Mouse (Mus musculus) MN1 (cell line): ENCODE data around the gene Spocd1.
"Not testable (repeated sequence)": the region's sequence is repeated elsewhere in the genome, so short reads cannot be mapped to it uniquely, and the experiment has no call there.

ENCODE experiments used
- DNase-seq: peaks from one replicate; pipeline ENCODE4 v3.0.0-alpha.2; 2016; ENCODE audit warnings: low spot score

The Spocd1 gene

DNA sequence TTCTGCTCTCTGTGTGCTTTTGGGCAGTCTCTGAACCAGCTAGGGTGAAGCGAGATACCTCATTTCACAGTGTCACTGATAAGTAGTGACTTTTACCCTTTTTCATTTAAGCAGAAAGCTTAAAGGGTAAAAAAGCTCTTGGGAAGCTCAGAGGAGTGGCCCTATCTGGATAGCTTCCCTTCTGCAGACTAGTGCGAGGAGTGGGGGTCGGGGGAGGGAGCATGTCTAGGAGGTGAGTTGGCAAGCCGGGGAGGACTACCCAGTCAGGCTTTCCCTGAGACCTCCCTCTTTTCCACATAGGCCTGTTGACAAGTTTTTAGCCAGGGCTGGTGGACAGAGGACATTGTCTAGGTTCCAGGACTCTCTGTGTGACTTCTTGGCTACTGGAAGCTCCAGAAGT lies at the start of gene Spocd1:
Gene Spocd1 (plus strand): TSS at position 301 of the 400 bp plus-strand sequence.
- DNase-seq, result no peak

GRCm38 (mm10) chr4:129880615-129881014 lies 48.4 kb upstream of the Spocd1 start:
- DNase-seq, result no peak

- no peak for DNase-seq
These were observed 47.4 kb upstream of the Spocd1 start for GRCm38 (mm10) chr4:129881661-129882060.

DNA sequence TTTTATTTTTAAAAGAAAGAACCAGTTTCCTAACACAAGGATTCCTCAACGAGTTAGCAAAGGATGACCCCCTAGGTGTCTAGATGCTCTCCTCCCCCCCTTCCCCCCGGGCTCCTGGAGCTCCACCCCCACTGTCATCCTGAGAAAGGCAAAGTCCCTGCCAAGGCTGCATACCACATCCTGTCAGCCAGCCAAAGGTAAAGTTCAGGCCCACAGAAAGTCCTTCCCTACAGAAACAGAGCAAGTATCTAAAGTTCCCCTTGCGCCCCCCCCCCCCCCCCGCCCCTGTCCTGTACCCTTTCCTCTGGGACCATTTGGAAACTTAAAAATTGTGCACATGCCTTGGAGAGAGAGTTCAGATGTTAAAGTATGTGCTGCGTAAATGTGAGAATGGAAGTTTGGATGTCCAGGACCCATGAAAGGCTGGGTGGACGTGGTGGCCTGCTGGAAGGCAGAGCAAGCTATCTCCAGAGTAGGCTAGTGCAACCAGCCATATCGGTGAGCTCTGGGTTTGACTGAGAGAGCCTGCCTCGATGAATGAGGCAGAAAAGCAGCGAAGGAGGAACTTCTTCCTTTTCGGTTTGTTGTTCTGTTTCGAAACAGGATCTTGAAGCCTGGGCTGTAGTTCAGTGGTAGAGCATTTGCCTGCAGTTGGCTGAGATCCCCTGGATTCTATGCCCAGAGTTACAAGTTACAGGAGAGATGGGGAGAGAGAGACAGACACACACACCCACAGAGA lies 46.3 kb upstream of the Spocd1 start:
- peak; percentile 34 for DNase-seq

DNA sequence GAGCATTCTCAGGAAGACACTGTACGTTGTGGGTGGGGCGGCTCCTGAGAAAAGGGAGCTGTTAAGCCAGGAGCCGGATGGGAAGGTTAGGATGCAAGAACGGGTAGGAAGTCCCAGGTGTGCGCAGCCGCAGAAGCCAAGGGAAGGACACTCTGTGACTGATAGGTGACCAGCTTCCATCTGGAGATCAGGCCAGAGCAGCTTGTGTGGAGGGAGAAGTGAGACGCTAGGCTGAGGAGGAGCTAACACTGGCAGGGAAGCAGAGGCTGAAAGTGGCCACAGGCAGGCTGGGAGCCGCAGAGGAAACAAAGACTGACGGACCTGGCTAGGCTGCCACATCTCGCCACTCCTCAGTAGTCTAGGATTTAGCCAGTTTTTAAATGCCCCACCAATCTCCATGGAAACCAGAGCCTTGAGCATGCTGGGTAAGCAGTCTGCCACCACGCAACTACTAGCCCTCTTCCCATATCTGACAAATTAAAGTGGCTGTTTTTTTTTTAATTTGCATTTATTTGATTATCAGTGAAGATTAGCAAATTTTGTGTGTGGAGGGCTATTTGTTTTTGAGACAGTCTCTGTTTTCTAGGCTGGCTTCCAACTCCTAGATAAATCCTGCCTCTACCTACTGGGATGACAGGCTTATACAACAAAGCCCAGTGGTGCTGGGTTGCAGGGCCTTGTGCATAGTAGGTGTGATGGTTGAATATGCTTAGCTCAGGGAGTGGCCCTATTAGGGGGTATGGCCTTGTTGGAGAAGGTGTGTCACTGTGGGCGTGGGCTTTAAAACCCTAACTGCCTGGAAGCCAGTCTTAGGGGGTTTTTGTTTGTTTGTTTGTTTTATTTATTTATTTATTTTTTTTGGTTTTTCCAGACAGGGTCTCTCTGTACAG lies 44.8 kb upstream of the Spocd1 start:
- peak; percentile 75 for DNase-seq

DNA sequence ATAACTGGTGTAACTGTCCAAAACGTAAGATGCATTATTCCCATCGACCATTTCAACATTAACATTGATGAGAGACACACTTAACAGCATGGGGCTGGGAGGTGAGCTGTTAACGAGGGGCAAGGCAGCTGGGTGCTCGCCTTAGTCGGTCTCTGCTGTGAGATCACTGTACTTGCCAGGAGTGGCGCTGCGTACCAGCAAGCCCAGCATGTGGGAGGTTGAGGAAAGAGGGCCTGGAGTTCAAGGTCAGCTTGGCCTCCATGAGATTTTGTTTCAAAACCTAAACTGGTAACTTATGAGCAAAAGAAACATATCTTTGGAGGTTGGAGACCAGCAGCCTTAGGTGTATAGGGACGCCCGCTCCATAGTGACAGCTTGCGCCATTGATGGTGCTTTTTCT lies 39.4 kb upstream of the Spocd1 start:
- DNase-seq, result no peak

DNA sequence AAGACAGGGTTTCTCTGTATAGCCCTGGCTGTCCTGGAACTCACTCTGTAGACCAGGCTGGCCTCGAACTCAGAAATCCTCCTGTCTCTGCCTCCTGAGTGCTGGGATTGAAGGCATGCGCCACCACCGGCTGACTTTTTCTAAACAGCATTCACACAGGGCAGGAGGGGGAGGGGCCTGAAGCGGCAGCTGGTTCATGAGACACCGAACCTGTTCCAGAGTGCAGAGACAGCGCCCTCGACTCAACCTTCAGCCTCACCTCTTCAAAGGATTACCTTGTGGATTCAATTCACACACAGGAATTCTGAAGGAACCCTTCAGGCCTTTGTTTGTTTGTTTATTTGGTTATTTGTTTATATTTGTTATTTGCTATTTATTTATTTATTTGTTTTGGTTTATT lies 39.0 kb upstream of the Spocd1 start:
- no peak for DNase-seq

GRCm38 (mm10) chr4:129894861-129895260 lies 34.2 kb upstream of the Spocd1 start:
- no peak for DNase-seq

GRCm38 (mm10) chr4:129898815-129899214 lies 30.2 kb upstream of the Spocd1 start:
- not testable (repeated sequence) for DNase-seq

- no peak for DNase-seq
These were observed 26.7 kb upstream of the Spocd1 start for GRCm38 (mm10) chr4:129902394-129902793.

DNA sequence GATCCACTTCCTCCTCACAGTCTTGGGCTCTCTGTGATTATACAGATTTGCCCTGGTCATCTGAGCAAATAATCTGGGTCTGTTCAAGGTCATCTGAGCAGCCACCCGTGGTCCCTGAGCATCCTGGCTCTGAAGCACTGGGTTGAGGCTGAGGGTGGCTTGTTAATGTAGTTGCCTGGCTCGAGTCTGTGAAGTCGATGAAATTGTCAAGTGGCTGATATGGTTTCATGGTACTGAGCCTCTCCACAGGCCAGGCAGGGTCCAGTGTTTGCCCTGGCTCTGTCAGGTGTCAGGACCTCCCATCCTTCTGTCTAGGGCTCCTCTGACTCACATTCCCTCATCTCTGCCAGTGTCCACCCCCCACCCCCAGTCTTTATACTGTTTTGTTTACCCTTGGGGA lies 25.5 kb upstream of the Spocd1 start:
- DNase-seq, result no peak

DNA sequence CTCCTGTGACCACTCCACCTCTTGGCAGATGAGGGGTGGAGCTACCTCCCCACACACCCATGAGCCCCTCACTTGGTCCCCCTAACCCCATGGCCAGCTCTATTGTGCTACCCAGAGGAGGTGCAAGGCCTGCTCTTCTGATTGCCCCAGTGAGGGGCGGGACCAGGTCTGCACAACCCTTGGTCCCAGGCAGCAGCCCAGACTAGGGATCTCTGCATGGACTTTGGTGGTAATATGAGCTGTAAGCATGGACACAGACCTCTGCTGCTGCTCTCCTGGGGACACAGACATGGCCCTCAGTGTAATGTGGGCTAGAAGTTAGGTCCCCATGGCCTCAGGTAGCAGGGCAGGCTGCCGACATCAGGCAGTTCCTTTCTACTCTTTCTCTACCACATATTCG lies 24.0 kb upstream of the Spocd1 start:
- DNase-seq, result no peak

GRCm38 (mm10) chr4:129906016-129906415 lies 23.0 kb upstream of the Spocd1 start:
- DNase-seq, result no peak

DNA sequence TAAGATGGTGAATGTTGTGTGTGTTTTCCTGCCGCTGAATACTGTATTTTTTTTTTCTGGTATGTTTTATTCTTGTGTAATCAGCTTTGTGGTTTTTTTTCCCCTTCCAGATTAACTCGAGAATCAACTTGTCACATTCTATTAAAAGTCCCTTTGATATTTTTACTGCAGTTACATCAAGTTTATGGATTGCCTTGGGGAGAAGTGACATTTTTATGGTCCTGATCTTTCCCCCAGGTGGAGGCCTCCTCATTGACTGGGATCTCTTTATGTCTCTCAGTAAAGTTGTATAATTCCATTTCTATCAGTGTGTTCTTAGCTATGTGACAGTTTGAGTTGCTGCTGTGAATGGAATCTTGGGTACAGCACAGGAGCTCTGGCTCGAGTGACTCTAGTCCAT lies 20.2 kb upstream of the Spocd1 start:
- DNase-seq, result no peak

DNA sequence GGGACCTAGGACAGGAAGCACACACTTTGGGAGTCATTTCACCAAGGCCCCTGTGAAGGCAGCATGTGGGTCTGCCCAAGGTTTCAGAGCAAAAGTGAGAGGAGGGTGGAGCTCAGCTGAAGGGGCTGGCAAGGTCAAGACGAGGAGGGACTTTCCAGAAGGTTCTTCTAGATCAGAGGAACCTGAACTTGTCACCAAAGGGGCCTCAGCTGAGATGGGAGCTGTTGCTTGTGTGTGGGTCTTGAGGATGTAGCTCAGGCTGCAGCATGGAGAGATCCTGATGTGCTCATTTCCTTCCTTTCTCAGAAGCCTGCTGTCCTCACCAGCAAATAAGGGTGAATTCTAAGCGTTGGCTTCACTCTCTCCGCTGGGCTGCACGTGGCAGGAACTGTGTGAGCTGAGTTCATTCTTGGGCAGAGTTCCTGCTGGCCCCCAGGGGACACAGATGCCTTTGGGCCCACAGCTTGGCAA lies 19.8 kb upstream of the Spocd1 start:
- no peak for DNase-seq

DNA sequence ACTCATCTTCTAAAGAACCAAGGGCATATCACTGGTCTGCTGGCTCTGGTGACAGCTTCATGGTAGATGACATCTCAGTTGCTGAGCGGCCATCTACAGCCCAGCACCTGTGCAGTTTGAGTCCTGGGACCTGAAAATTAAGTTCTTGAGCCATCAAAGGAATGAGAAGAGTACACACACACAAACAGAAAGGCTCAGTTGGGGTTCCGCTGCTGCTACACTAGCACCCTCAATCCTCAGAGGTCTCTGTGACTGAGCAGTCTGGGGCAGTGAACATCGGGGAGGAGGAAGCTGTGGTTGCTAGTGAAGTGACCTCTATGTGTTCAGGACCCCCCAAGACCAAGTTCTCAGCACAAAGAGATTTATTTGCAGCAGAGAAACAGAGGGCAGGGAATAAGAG lies 16.1 kb upstream of the Spocd1 start:
- DNase-seq, result no peak

- DNase-seq, result peak; percentile 11
These were observed 15.0 kb upstream of the Spocd1 start for GRCm38 (mm10) chr4:129913761-129914644.

- DNase-seq, result no peak
These were observed 14.4 kb upstream of the Spocd1 start for GRCm38 (mm10) chr4:129914686-129915085.

DNA sequence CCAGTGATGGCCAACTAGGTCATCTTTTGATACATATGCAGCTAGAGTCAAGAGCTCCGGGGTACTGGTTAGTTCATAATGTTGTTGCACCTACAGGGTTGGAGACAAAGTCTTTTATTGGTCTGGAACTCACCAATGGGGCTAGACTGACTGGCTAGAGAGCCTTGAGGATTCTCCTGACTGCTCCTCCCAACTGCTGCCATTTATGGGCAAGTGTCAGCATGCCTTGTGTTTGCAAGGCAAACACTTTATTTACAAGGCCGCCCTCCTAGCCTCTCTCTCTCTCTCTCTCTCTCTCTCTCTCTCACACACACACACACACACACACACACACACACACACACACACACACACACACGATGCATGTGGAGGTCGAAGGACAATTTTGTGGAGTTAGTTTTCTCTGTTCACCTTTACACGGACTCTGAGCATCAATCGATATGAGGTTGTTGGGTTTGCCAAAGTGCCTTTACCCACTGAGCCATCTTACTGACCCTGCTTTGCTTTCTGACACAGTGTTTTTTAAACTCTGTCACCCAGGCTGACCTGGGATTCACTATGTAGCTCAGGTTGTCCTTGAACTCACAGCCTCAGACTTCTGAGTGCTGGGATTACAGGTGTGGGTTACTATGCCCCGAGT lies 13.6 kb upstream of the Spocd1 start:
- no peak for DNase-seq

DNA sequence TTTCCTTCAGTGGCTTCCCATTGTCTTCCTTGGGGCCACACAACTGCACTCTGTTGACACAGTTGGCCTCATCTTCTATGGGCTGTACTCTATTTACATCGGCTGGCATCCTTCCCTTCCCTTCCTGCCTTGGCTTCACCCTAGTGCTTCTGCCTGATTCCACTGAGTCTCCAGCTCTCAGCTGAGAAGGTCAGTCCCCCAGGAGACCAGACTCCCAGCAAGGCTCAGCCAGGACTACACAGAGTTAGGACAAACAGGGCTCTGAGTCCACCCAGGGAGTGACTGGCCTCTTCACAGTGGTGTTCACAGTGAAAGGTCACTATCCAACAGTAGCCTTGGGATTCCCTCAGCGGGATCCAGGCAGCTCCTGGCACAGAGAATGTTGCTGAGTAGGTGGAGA lies 12.9 kb upstream of the Spocd1 start:
- no peak for DNase-seq

DNA sequence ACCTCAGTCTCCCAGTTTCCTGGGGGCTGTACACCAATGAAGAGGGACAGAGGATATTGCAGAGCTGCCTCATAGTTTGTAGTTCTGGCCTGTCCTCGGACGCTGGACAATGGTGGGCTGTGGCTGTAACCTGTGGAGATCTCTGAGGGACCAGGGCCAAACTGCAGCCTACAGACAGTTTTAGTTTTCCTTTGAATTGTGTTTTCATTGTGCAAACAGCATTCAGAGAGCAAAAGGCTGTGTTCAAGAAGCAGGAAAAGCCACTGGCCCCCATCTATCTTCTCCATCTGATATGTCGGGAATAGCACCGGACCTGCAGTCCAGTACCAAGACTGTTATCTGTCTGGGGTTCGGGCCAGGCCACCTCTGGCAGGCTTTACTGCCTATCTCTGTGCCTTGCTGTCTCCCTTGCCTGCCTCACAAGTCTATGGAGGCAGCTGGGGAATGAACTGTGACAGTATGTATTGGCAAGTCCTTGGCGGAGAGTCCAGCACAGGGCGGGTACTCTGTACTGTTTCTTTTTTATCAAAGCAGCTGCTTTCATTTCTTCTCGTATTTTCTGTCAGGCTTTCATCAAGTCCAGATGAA lies 11.9 kb upstream of the Spocd1 start:
- no peak for DNase-seq
